Mouse (Mus musculus): ENCODE results near the gene Cacnb2.
A peak's percentile ranks its signal among the peaks of the same experiment; 100 is the strongest.
"Not testable (repeated sequence)": the region's sequence is repeated elsewhere in the genome, so short reads cannot be mapped to it uniquely, and the experiment has no call there.

Cacnb2 gene

DNA sequence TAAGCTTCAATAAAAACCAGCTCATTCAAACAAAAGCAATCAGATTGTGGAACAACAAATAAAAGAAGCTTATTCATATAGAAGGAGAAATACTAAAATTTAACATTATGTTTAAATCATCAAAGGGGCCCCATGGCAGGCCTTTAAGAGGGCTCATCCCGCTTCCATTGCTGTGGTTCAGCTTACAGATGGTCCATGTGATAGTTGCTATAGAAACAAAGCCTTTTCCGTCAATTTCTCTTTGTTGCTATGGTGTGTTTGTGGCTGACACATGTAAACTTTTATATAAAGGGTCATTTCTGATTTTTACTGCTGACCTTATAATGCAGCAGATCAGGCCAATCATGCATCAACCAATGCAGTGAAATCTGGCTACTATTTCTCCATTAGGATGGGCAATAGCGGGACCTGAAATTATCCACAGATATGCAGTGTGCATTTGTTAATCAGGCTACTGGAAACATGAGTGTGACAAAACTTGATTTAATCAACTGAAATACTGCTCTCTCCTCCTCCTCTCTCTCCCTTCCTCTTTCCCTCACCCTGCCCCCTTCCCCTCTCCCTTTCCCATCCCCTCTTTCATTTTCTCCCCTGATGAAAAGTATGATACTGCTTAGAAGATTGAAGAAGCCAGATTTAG is 54.4 kb downstream of the Cacnb2 start:
- no peak for DNase-seq (ENCODE audit: low spot score in 2 of 2)

DNA sequence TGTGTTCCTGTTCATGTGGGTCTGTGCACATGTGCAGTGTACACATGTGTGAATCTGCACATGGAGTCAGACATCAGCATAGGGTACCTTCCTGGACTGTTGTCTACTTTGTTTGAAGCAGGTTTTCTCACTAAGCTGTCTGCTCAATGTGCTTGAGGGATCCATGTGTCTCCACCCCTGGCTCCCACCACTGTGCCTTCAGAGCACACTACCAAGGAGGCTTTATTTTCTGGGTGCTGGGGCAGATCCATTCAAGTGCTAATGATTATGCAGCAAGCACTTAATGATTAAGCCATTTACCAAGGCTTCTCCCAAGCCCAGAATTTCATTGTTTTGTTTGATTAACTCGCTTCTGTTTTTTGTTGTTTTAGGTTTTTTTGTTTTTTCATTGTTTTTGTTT is 62.3 kb downstream of the Cacnb2 start:
- no peak for DNase-seq (ENCODE audit: low spot score in 2 of 2)

DNA sequence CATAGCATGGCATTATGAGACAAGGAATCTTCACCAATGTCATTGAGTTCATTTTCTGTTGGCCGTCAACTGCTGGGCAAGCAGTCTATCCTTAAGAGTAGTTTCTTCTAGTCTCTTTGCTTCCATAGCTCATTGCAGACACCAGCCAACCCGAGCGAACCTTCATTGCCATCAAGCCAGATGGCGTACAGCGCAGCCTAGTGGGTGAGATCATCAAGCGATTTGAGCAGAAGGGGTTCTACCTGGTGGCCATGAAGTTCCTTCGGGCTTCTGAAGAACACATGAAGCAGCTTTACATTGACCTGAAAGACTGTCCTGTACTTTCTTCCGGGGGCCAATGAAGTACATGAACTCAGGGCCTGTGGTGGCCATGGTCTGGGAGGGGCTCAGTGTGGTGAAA is 69.2 kb downstream of the Cacnb2 start:
- DNase-seq (ENCODE audit: low spot score in 2 of 2) = no peak

DNA sequence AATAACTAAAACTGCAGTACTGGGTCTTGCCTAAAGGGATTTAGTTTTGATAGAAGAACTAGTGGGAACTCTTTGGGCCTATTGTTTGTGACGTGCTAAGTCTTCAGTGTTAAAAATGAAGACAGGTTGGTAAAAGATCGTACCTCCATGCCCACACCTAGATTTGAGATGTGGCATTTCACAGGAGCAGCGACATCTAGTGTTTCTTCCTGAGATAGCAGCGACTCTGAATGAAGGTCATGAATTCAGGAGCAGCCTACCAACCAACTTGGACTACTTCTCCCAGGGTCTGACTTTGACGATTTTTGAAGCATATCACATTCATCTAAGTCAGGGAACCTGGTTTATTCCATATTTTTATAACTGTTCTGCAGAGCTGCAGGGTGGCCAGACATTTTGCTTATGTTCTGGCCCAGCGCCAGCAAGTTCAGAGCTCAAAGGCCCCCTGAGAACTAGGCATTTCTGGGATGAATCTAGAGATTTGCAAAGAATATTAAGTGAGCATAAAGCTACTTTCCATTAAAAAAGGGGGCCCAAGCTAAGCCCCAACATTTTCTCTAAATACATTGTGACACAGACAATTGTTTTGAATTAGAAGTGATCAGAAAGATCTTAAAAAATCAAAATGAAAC is 74.1 kb downstream of the Cacnb2 start:
- peak in 1 of 2 experiments; percentile 21 for DNase-seq (ENCODE audit: low spot score in 2 of 2)

DNA sequence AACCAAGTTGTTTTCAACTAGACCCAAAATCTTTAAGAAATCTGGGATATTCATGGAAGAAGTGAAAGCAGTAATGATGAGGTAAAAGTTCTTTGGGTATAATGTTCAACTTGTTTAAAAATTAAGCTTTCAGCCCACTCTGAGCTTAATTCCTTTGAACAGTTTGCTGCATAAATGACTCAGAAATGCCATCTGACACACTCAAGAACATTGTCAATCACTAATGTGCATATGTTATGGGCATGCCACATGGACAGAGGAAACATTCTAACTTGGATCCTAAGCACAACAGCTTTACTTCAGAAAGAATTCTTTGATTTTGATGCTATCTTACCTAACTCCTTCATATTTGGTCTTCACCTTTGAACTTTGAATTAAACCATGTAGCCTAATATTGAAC is 81.3 kb downstream of the Cacnb2 start:
- DNase-seq (ENCODE audit: low spot score in 2 of 2) = no peak

DNA sequence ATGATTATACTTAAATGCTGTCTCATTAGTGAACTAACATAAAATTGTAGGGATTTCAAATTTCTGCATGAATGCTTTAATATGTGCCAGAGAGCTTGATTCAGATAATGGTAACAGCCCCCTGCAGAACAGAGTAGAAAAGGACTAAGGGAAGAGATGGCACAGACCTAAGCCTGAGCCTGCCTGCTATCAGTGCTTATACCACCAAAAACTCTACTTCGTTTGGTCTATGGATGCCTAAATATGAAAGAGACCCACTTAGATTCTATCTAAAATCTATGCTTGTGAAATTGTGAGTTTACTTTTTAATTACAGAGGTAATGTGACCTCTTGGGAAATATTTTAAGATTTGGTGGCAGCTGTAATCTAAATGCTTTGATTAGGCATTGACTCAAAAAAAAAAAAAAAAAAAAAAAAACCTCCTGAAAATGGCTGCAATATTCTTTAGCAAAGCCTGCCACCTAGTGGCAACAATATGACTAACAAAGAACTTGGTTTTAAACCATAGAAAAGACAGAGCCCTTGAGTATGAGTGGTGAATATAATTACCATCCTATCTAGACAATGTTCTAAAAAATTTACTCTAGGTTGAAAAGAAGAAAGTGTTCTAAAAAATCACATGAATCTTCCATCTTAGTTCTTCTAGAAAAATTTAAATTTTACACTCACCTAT is 100.2 kb downstream of the Cacnb2 start:
- peak in 1 of 2 experiments; percentile 23 for DNase-seq (ENCODE audit: low spot score in 2 of 2)

DNA sequence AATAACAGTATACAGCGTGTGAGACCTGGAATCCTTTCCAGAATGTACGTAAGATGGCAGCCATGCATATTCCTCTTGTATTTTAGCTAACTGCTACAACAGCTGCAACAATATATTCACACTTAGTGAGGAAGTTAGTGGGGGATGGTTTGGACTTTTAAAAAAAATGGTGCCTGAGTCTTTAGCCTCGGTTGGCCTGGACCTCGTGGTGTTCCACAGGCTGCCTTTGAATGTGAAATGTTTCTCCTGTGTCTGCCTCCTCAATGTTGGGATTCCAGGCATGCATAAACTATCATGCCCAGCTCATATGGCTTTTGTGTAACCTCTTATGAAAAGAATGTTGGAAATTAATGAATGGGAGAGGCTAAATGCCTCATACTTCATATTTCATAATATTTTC is 100.8 kb downstream of the Cacnb2 start:
- DNase-seq (ENCODE audit: low spot score in 2 of 2) = no peak

DNA sequence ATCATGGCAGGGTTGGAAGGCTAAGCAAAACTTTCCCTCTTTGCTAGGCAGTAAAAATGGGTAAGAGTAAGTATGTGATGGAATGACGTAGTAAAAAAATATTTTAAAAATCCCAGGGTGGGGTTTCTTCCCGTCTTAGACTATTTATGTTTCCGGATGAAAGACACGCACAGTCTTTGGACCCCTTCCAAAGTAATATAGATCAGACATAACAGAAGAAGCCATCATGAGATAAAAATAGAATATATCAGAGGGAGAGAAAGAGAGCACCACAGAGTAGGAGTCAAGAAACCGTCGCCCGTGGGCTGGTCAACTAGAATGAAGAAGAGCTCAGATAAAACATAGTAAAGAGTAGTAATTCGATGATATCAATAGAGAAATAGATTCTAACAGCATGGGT is 107.4 kb downstream of the Cacnb2 start:
- no peak for DNase-seq (ENCODE audit: low spot score in 2 of 2)

DNA sequence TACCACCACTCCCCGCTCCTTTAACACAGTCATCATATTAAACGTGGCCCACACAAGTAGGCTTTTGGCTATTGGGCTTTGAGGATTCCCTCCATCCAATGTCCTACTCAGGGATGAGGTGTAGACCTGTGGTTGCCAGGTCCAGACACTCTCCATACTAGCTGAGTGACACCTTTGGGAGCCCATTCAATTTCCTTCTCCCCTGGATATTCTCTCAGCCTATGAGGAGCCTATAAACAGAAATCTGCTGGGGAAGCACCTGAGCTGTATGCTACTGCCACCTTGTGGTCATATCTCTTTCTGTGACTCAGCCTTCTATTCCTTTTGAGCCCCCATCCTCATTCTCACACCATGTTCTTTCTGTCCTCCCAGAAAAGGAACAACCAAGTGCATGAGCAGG is 108.9 kb downstream of the Cacnb2 start:
- DNase-seq (ENCODE audit: low spot score in 2 of 2) = no peak

DNA sequence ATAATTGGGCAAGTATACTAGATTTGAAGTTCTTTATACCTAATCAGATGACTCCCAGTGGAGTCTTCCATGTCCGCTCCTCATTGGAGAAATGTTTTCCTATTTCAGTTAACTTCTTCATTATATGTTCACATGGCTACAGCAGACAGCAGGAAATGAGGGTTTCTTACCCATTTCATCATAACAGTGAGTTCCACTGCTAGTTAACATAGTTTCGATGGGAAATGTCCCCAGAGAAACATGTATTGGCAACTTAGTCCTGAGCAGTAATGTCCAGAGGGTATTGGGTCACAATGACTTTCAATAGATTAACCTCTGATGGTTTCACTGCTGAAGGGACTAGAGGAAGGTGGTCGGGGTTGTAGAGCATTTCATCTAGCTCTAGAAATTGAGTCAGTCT is 110.2 kb downstream of the Cacnb2 start:
- DNase-seq (ENCODE audit: low spot score in 2 of 2) = no peak

DNA sequence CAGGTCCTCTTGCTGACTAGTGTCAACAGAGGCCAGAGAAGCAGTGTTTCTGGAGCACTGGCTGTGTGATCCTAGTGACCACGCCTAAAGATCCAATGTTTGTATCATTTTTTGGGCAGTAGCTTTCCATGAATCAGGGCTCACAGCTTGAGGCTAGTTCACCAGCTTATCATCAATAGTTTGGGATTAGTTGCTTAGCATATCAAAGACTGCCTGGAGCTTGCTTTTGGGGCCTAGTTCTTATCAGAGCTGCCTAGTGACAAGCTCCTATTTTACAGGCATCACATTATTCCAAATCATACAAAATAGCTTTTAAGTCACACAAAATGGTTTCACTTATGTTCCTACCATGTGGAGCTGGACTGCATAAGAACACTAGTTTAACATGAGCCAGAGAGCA is 113.8 kb downstream of the Cacnb2 start:
- DNase-seq (ENCODE audit: low spot score in 2 of 2) = no peak

DNA sequence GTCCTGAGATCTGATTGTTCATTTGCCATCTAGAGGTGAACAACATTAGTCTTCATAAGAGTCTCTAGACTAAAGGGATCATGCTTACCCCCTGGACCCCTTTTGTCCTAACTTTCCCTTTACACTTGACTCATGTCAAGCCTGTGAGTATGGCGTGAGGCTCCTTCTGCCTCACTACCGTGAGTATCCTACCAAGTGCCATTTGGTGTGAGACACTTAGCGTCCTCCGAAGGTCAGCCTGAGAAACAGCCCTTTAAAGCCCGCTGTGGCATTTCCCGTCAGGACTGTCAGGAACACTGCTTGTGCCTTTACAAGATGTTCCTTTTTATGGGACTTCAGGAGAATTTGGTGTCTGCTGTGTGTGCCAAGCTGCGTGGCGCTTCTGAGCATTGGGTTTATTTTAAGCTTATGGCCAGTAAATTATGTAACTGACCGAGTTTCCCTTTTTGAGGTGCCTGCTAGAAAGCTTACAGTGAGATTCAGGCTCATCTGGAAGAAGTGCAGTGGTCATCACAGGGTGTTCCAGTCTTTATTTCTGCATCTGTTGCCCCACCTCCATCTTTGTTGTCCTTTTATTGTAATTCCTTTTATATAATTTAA is 116.3 kb downstream of the Cacnb2 start:
- DNase-seq (ENCODE audit: low spot score in 2 of 2) = peak in 1 of 2 experiments; percentile 13

DNA sequence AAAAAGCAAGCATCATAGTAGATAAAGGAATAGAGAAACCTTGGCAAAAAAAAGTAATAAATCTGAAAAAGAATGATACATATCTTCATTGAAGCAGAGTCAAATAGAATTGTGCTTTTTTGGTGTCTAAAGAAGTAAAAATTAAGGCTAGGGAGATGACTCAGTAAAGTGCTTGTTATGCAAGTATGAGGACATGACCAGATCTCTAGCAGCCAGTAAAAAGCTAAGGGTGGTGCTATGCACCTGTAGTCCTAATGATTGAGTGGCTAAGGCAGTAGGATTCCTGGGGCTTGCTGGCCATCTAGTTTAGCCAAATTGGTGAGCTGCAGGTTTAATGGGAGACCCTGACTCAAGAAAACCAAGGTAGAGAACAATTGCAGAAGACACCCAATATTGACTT is 122.5 kb downstream of the Cacnb2 start:
- DNase-seq (ENCODE audit: low spot score in 2 of 2) = no peak

DNA sequence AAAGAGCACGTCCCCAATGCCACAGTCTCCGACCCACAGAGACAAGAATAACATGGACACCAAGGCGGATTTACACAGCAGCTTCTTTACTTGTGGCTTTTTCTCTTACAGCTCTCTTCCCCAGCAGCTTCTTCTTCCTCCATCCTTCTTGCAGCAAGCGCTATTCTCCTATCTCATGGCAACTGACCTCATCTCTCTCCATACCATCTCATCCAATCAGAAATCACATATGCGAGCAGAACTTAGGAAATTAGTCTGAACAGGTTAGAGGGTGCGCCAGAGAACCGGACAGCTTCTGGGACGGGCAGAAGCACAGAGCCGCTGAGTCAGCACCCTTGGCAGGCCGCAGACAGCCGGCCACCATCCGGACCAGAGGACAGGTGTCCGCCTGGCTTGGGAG is 123.7 kb downstream of the Cacnb2 start:
- not testable (repeated sequence) for DNase-seq (ENCODE audit: low spot score in 2 of 2)

DNA sequence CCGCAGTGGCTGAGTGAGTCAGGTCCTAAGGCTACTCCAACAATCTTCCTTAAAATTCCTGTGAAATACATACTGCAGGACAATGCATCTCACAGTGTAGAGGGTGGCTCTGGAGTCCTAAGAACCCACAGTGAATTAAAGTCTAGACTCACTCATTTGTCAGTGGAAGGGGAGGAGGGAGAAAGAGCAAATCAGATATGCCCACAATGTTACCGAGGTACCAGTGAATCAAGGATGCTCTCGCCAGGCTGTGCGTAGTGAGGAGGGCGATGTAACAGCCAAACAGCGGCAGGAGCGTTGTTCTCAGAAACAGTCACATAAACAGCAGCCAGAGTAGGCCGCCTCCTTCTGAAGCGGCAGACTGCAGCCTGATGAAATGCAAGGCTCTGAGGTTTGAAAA is 136.0 kb downstream of the Cacnb2 start:
- DNase-seq (ENCODE audit: low spot score in 2 of 2) = peak; percentile 15 to 30

DNA sequence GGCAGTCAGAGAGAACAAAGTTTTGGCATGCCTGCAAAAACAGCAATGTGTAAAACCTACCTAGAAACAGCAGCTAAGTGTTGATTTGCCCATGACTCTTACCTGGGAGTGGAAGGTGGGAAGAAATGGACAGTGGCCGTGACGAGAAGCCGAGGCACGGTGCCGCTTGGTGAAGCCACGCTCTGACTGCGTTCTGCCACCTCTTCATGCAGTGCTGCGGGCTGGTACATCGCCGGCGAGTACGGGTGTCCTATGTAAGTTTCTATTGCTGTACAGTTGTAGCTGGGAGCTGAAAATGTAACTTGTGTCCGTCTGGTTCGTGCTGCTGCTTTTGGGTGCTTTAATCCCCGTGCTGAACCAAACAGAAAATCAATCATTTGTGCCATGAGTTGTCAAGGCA is 136.6 kb downstream of the Cacnb2 start:
- DNase-seq (ENCODE audit: low spot score in 2 of 2) = peak; percentile 17 to 22

DNA sequence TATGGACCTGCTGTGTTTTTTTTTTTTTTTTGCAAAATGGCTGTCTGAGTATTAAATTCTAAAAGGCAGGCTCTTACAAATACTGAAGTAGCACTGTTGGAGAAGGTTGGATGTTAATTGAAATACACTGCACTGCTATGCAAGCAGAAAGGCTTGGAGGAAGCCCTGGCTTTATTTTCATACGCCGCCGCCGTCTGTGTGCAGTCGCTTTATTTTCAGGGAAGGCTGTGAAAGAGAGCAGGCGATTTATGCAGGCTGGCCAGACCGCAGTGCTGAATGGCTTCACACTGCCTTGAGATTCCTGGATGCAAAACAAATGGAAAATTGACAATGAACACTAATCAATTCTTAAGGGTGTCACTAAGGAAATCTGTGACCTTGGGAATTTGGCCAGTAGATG is 137.5 kb downstream of the Cacnb2 start:
- DNase-seq (ENCODE audit: low spot score in 2 of 2) = no peak

DNA sequence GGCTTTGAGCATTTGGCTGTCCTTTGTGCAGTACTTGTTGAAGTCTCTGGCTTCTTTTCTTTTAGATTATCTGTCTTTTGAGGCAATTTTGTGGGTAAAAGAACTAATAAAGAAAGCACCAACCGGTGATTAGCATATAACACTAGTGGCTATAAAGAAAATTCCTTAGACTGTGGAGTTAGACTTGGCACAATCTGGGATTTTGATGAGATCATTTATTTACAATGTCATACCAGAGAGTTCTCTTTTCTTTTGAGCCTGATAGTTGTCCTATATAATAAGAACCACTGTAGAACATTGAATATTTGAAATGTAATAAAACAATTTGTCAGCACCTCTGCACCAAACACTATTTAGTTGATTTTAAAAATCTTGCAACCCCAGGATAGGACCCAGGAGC is 141.9 kb downstream of the Cacnb2 start:
- DNase-seq (ENCODE audit: low spot score in 2 of 2) = no peak

DNA sequence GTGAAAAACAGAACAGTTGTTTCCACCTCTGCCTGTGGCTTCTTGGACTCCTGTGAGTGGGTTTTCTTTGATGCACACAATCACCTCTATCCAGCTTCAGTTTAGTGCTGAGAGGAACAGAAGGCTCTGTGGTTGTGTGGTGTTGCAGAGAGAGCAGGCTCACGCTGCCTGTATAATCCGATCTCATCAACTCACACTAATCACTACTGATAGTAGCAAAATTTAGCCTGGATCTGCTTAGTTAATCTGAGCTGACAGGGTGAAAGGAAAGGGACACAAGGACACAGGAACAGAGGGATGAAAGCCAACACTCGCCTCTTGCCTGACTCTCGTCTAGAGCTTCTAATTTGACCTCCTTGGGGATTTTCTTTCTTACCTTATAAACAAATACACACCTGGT is 160.0 kb downstream of the Cacnb2 start:
- no peak for DNase-seq (ENCODE audit: low spot score in 2 of 2)

DNA sequence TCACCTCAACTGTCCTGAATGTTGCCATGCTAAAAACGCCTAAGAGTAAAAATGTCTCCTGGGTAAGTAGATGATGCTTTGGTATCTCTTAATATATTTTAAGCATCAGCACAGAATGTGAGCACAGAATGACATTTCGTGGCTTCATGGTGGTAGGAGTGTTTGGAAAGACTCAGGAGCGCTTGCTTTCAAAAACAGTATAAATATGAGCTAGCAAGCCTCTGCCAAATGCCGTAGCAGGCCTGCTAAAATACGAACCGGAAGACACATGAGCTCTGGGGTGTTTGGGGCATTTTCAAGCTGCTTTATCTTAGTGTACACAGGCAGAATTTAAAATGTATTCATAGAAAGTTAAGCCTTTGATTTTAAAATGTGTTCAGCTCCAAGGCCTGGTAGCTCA is 161.0 kb downstream of the Cacnb2 start:
- DNase-seq (ENCODE audit: low spot score in 2 of 2) = peak in 1 of 2 experiments; percentile 13

DNA sequence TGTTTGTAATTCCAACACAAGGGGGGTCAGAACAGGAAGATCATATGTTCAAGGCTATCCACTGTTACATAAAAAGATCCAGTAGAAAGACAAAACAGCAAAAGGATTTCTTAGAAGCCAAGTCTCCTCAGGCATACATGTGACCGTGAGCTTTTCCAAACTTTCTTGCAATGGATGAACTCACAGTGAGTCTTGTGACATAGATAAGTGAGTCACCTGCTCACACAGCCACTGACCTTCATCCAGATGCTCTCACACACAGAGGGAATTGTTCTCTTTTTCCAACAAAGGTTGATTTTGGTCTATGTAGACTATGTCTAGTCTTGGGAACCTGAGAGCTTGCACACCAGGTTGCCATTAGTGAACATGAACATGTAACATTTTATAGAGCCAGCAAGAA is 166.6 kb downstream of the Cacnb2 start:
- no peak for DNase-seq (ENCODE audit: low spot score in 2 of 2)

DNA sequence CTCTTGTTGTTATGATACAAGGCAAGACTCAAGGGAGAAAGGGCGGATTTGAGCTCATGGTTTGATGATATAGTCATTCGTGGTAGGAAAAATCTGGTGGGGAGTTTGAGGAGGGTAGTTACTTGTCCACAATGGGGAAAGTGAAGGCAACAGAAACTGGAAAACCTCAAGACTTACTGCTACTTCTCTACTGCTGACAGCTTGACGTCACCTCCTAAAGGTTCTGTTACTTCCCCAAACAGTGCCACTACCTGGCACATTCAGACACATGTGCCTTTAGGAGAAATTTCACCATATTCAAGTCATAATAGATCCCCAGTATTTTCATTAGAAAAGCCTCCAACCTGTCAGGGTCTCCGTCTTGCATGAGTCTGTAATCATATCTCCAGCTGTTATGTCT is 167.7 kb downstream of the Cacnb2 start:
- no peak for DNase-seq (ENCODE audit: low spot score in 2 of 2)

DNA sequence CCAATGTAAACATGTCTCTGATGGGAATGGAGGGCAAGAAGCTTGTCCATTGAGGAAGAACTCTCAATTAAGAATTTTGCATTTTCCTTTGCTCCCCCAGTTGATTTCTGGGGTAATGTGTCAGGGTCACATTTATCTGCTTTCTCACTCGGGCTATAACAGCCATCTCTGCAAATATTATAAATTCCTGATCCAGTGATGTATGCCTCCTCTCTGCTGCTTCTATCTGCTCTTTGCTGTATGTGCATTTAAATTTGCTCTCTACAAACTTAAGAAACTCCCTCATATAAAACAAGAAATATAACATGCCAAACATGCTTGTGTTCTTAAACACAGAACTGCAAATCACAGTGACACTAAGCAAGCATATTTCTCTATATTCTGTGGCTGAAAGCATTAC is 171.5 kb downstream of the Cacnb2 start:
- no peak for DNase-seq (ENCODE audit: low spot score in 2 of 2)
